Mouse (Mus musculus): ENCODE measurements around the gene Ucn2.

GRCm38 (mm10) chr9:109008081-109008480 lies 22.3 kb downstream of the Ucn2 start:
- TF ChIP-seq CTCF (IDR thresholded peaks at IDR 0.05; ENCODE audit: low read depth, low read length) (no peak), POLR2A (IDR thresholded peaks at IDR 0.05; ENCODE audit: borderline replicate concordance, low read depth, low read length) (no peak)
